Mouse (Mus musculus) neural tube, embryonic 13.5 days (tissue): ENCODE results near the gene Ndufaf7. TPM values are rescaled to one million over a fixed set of nuclear protein-coding genes. Genes with fewer than 3 reads are reported as not detected.

Experiments used
- ATAC-seq: fragments of 200-750 bp; cut with Nextera tagmentation; 2 replicates; pipeline ENCODE4 v1.8.0; 2017; ENCODE audit warnings: low read depth, mild to moderate bottlenecking, moderate TSS enrichment, moderate library complexity
- H3K27ac ChIP-seq: fragments of 300-500 bp; sonication (generic); replicated peaks from 2 replicates; pipeline ENCODE4 v1.5.1; 2015; ENCODE audit warnings: moderate library complexity, mild to moderate bottlenecking, inconsistent platforms
- H3K27me3 ChIP-seq: fragments of 300-500 bp; sonication (generic); 2 replicates; pipeline ENCODE4 v1.6.1; 2015; ENCODE audit warnings: mild to moderate bottlenecking, inconsistent platforms
- H3K36me3 ChIP-seq: fragments of 300-500 bp; sonication (generic); 2 replicates; pipeline ENCODE4 v1.6.1; 2015; ENCODE audit warnings: mild to moderate bottlenecking, inconsistent platforms
- H3K4me1 ChIP-seq: fragments of 300-500 bp; sonication (generic); replicated peaks from 2 replicates; pipeline ENCODE4 v1.6.1; 2015; ENCODE audit warnings: inconsistent platforms
- H3K4me2 ChIP-seq: fragments of 300-500 bp; sonication (generic); 2 replicates; pipeline ENCODE4 v1.6.1; 2015; ENCODE audit warnings: inconsistent platforms, mild to moderate bottlenecking, moderate library complexity
- H3K4me3 ChIP-seq: fragments of 300-500 bp; sonication (generic); 2 replicates; pipeline ENCODE4 v1.5.1; 2015; ENCODE audit warnings: mild to moderate bottlenecking, inconsistent platforms
- H3K9ac ChIP-seq: fragments of 300-500 bp; sonication (generic); 2 replicates; pipeline ENCODE4 v1.6.1; 2015; ENCODE audit warnings: moderate library complexity, mild to moderate bottlenecking, inconsistent platforms
- H3K9me3 ChIP-seq: fragments of 300-500 bp; sonication (generic); 2 replicates; pipeline ENCODE4 v1.6.1; 2016; ENCODE audit warnings: inconsistent platforms
- WGBS: fragments of 180-500 bp; shearing (Covaris S2); methylation state at CpG from one replicate; pipeline ENCODE4 v1.1.7; 2015; 5-methylcytosine and 5-hydroxymethylcytosine counted together
- polyA plus RNA-seq: library from polyadenylated mRNA; unstranded; fragments of >200 nt; fragmentation: Nextera tagmentation; extraction: Ambion mirVana; gene quantifications from 2 replicates; pipeline ENCODE4 v1.2.1, GENCODE M21; 2015

Gene Ndufaf7
- polyA plus RNA-seq, 1 experiment from 2014 or later: 64.7 TPM

- Histone ChIP-seq H3K9me3 (no peaks in the 10 kb centered on the region), H3K9ac (no peak overlapping the region), H3K4me2 (no peak overlapping the region), H3K27me3 (no peaks in the 10 kb centered on the region), H3K36me3 (peaks cover 22% of the 10 kb centered on the region), H3K27ac (no peak overlapping the region), H3K4me3 (no peak overlapping the region), H3K4me1 (no peaks in the 10 kb centered on the region)
- 96% methylated on average over 11 of the region's 11 CpGs for WGBS
- no peak for ATAC-seq
Measured at GRCm38 (mm10) chr17:78966092-78966883, 29.4 kb downstream of the Ndufaf7 start.

DNA sequence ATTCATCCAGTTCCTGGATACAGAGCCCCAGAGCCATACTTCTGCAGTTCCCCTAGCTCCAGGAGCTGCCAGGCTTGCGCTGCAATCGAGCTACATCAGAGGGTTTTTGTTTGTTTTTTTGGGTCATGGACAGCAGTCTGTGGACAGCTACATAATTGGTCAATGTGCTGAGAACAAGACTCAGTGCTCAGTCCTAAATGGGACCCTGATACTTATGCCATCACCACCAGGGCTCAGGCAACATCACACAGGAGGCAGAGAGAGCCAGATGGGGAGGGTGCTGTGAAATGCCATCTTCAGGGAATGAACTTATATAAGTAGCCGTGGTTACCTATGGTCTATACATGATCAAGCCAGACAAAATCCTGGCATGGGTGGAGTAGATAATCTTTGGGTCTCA, 31.6 kb downstream of the Ndufaf7 start:
- H3K27me3 ChIP-seq: no peaks in the 10 kb centered on the region
- H3K4me2 ChIP-seq: no peak overlapping the region
- no peak overlapping the region for H3K4me3 ChIP-seq
- 89% methylated on average over 3 of the region's 3 CpGs for WGBS
- H3K9ac ChIP-seq: no peak overlapping the region
- H3K4me1 ChIP-seq: no peaks in the 10 kb centered on the region
- H3K27ac ChIP-seq: no peak overlapping the region
- no peaks in the 10 kb centered on the region for H3K9me3 ChIP-seq
- peaks cover 13% of the 10 kb centered on the region; the same call in 1 of the 2 replicates for H3K36me3 ChIP-seq
- ATAC-seq: no peak

DNA sequence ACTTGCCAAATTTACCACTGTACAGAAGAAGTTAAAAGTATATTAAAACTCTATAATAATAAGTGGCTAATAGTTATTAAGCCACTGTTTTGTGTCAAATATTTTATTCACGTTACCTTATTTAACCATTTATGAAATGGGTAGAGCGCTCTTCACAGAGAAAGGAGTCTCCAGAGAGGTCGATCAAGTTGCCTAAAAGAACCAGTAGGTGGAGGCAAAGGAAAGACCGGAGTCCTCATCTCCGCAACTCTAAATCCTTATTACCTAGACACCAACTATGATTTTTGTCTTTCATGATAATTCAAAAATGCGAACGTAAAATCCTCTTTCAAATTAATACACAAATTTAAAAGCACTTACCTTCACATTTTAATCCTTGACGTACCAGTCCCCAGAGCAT, 46.2 kb downstream of the Ndufaf7 start:
- ATAC-seq: no peak

DNA sequence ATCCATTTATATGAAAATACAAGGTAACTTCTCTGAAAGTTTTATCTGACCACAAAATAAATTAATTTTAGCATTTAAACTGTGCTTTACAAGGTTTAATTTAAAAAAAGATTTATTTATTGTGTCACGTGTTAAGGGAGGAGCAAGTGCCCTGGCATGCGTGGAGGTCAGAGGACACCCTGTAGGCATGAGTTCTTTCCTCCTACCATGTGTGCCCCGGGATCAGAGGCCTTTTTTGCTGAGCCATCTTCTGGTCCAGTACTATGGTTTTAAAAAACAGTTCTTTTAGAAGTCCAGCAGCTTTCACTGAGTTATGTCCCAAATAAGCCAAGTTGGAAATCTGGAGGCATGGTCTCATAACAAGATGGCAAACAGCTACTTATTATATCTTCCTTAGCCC, 46.8 kb downstream of the Ndufaf7 start:
- Histone ChIP-seq H3K4me3 (no peak overlapping the region), H3K4me1 (0 out of 2 replicates have a peak, but pooled peaks cover 3% of the 10 kb centered on the region), H3K9ac (no peak overlapping the region), H3K27me3 (no peaks in the 10 kb centered on the region), H3K9me3 (no peaks in the 10 kb centered on the region), H3K36me3 (peaks cover 11% of the 10 kb centered on the region; the same call in 1 of the 2 replicates), H3K27ac (no peak overlapping the region), H3K4me2 (no peak overlapping the region)
- WGBS: 89% methylated on average over 3 of the region's 3 CpGs
- ATAC-seq: no peak

More for the DNA sequence above, 46.2 kb downstream of the Ndufaf7 start:
- no peak overlapping the region for H3K4me2 ChIP-seq
- no peak overlapping the region for H3K4me3 ChIP-seq
- H3K4me1 ChIP-seq: 0 out of 2 replicates have a peak, but pooled peaks cover 3% of the 10 kb centered on the region
- H3K9ac ChIP-seq: no peak overlapping the region
- H3K9me3 ChIP-seq: no peaks in the 10 kb centered on the region
- peaks cover 11% of the 10 kb centered on the region; the same call in 1 of the 2 replicates for H3K36me3 ChIP-seq
- 95% methylated on average over 8 of the region's 8 CpGs for WGBS
- no peak overlapping the region for H3K27ac ChIP-seq
- H3K27me3 ChIP-seq: no peaks in the 10 kb centered on the region

DNA sequence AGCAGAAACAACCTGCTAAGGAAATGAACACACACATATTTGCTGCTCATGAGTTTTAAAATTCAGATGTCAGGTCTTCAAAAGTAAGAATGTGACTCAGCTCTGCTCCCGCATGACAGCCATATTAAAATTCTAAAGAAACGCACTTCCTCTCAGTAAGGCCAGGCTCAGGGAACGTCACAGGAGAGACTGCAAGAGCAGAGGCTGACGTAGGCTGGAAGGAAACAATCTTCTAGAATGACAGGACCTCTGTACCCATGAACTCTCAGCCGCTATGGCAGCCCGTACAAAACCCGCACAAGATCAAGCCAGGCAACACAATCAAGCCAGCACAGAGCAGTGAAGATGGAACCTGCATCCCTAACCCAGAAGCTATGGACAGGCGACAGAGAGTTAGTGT, 52.1 kb downstream of the Ndufaf7 start:
- Histone ChIP-seq H3K9me3 (no peaks in the 10 kb centered on the region), H3K4me3 (no peak overlapping the region), H3K4me1 (0 out of 2 replicates have a peak, but pooled peaks cover 3% of the 10 kb centered on the region), H3K4me2 (no peak overlapping the region), H3K36me3 (no peaks in the 10 kb centered on the region), H3K9ac (no peak overlapping the region), H3K27ac (no peak overlapping the region), H3K27me3 (no peaks in the 10 kb centered on the region)
- WGBS: 81% methylated on average over 8 of the region's 8 CpGs
- ATAC-seq: no peak

DNA sequence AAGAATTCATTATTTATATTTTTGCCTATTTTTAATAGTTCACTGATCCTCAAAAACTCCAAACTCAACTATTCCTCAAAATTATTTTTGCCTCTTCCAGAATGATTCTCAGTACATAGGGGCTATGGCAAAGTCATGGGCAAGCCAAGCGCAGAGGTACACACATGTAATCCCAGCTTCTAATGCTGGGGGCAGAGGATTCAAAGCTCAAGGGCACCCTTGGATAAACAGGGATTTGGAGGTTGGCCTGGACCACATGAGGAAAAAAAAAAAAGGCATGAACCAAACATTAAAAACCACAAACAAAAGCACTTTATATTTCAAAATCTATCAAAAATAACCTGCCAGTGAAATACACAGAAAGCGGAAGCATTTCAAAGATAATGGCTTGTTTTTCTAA, 54.6 kb downstream of the Ndufaf7 start:
- no peaks in the 10 kb centered on the region for H3K27me3 ChIP-seq
- 99% methylated on average over 2 of the region's 2 CpGs for WGBS
- no peak for ATAC-seq
- H3K9me3 ChIP-seq: no peaks in the 10 kb centered on the region
- H3K4me2 ChIP-seq: no peak overlapping the region
- H3K36me3 ChIP-seq: no peaks in the 10 kb centered on the region
- no peak overlapping the region for H3K9ac ChIP-seq
- H3K4me1 ChIP-seq: 0 out of 2 replicates have a peak, but pooled peaks cover 10% of the 10 kb centered on the region
- no peak overlapping the region for H3K4me3 ChIP-seq
- H3K27ac ChIP-seq: no peak overlapping the region

DNA sequence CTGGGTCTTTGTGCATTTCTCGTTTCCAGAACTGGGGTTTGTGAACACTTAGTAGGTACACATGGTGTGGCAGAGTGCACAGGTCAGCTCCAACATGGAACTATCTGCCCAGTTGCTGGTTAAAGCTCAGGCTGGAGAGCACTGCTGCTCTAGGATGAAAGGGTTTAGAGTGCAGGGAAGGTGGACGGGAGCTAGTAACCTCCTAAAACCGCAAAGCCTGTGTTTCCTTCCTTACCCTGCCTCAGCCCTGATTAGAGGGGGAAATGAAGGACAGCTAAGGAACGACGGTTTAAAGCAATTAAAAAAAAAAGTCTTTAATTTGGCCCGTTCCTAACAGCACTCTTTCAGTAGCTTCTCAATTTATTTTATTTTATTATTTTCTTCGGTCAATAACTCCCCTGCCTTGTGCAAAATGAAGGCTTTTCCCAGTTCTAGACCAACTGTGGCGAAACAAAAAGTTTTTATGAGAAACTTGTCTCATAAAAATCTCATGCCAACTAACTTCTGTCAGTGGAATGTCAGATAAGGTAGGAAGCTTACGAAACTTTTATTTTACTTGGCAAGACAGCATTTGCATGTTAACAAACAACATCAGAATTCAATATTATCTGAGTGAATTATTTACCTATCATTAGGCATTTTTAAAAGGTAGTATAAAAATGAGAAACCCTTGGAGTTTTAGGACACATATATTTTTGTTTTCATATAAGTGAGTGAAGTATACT, 55.5 kb downstream of the Ndufaf7 start:
- Histone ChIP-seq H3K4me1 (0 out of 2 replicates have a peak, but pooled peaks cover 7% of the 10 kb centered on the region), H3K4me3 (no peak overlapping the region), H3K4me2 (no peak overlapping the region), H3K9ac (no peak overlapping the region), H3K9me3 (no peaks in the 10 kb centered on the region), H3K27ac (no peak overlapping the region), H3K36me3 (no peaks in the 10 kb centered on the region), H3K27me3 (no peaks in the 10 kb centered on the region)
- WGBS: 79% methylated on average over 9 of the region's 9 CpGs
- no peak for ATAC-seq

DNA sequence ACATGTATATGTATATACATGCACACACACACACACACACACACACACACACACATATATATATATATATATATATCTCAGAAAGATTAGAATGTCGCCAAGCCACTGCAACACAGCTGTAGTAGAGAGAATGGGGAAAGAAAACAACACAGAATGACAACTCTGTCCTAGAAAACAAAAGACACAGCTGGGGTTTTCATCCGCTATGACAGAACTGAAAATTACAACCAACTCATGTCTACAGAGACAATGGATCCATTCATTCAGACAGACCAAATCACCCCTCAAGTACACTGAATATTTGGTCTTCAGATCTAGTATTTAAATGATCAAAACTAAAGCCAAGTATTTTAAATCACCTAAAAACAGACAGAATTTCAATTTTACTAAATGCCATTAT, 56.7 kb downstream of the Ndufaf7 start:
- Histone ChIP-seq H3K4me1 (0 out of 2 replicates have a peak, but pooled peaks cover 7% of the 10 kb centered on the region), H3K9ac (no peak overlapping the region), H3K36me3 (no peaks in the 10 kb centered on the region), H3K4me3 (no peak overlapping the region), H3K27me3 (no peaks in the 10 kb centered on the region), H3K4me2 (no peak overlapping the region), H3K9me3 (no peaks in the 10 kb centered on the region), H3K27ac (no peak overlapping the region)
- 29% methylated on average over 2 of the region's 2 CpGs for WGBS
- ATAC-seq: no peak

DNA sequence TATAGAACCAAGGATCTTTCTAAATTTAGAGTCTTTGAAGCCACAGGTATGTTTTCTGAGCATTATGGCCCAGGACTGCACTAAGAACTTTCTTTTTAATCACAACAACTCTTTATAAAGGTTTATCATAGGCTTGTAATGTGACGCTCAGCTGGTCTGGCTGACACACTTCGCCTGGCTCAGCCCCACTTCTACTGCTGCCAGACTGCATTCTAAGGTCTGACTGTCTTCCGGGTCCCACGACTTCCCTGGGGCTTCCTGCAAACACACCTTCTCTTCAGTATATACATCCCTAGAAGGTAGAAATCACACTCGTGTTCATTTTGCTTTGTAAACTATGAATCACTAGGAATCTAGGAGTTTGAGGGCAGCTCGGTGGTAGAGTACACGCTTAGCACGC, 57.4 kb downstream of the Ndufaf7 start:
- Histone ChIP-seq H3K4me1 (0 out of 2 replicates have a peak, but pooled peaks cover 7% of the 10 kb centered on the region), H3K9ac (no peak overlapping the region), H3K27ac (no peak overlapping the region), H3K9me3 (no peaks in the 10 kb centered on the region), H3K36me3 (no peaks in the 10 kb centered on the region), H3K27me3 (no peaks in the 10 kb centered on the region), H3K4me3 (no peak overlapping the region), H3K4me2 (no peak overlapping the region)
- no peak for ATAC-seq
- WGBS: 88% methylated on average over 8 of the region's 8 CpGs

GRCm38 (mm10) chr17:78994931-78995820, 58.2 kb downstream of the Ndufaf7 start:
- H3K9me3 ChIP-seq: no peaks in the 10 kb centered on the region
- no peak overlapping the region for H3K4me2 ChIP-seq
- 75% methylated on average over 9 of the region's 9 CpGs for WGBS
- H3K4me3 ChIP-seq: no peak overlapping the region
- 0 out of 2 replicates have a peak, but pooled peaks cover 7% of the 10 kb centered on the region for H3K4me1 ChIP-seq
- no peaks in the 10 kb centered on the region for H3K27me3 ChIP-seq
- H3K27ac ChIP-seq: no peak overlapping the region
- H3K9ac ChIP-seq: no peak overlapping the region
- no peak for ATAC-seq
- no peaks in the 10 kb centered on the region for H3K36me3 ChIP-seq
